Mouse (Mus musculus): Measurements from ENCODE around the gene Enpp3. TPM values are rescaled to one million over a fixed set of nuclear protein-coding genes. Genes with fewer than 3 reads are reported as not detected.

Enpp3 gene
- total and polyA plus RNA-seq, 3 experiments = 2.3 to 3.3 (median 2.4) TPM

DNA sequence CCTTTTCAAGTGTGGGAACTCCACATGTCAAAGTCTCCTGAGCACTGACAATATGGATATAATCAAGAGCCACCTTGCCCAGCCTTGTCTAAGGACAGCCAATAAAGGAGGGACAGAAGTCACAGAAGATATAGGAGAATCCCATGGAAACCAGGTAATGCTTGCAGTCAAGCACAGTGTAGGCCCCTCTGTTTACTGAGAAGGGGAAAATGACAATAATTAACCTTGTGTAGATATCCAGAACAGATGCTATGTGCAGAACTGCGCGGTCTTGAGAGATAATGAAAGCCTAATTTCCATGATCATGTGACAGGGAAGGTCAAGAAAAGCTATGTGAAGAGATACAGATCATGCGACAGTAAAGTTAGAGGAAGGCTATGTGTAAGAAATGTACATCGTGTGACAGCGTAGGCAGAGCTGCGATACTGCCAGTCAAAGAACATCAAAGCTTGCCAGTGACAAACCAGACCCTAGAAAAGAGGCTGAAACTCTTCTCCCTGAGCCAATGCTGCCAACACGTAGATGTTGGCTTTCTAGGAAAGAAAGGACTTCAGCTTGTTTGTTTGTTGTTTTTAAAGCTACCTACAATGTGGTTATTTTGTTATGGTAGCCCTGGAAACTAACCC lies 17.1 kb downstream of the Enpp3 start:
- Histone ChIP-seq H3K27me3 (ENCODE audit: control insufficient read depth, insufficient read depth, low read length) (no peaks in the 10 kb centered on the region), H3K36me3 (ENCODE audit: control insufficient read depth, insufficient read depth, low read length) (peaks cover 4% of the 10 kb centered on the region; the same call in 1 of the 2 replicates), H3K4me1 (ENCODE audit: control insufficient read depth, insufficient read depth, low read length) (peaks cover 1% of the 10 kb centered on the region; the same call in 1 of the 2 replicates), H3K9ac (ENCODE audit: low read depth, low read length) (no peak overlapping the region), H3K4me3 (no peak overlapping the region), H3K79me2 (replicated peaks; ENCODE audit: control insufficient read depth, insufficient read depth, low read length) (no peaks in the 10 kb centered on the region), H3K27ac (no peak overlapping the region)
- intact Hi-C loops (cut with DNase I) = no loop called here
- WGBS = 78% methylated on average over 7 of the region's 7 CpGs
- TF ChIP-seq EP300 (IDR thresholded peaks at IDR 0.05; ENCODE audit: insufficient read depth, low read depth, low read length) (no peak), CTCF (IDR thresholded peaks at IDR 0.05) (no peak), POLR2A (IDR thresholded peaks at IDR 0.05; ENCODE audit: insufficient read depth, low read depth, low read length) (no peak)
- no peak for DNase-seq

DNA sequence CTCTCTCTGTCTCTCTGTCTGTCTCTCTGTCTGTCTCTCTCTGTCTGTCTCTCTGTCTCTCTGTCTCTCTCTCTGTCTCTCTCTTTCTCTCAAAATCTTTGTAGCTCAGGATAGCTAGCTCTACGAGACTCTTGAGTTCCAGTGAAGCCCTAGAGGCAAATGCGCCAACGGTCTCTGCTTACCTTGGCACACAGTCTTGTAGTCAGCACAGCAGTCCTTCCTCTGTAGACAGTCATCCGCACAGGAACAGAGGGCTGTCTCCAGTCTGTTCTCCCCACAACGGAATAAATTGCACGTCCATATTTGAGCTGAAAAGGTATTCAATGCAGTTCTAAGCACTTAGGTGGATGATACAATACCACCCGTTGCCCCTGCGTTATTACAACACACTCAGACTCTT lies 18.0 kb downstream of the Enpp3 start:
- Histone ChIP-seq H3K4me1 (ENCODE audit: control insufficient read depth, insufficient read depth, low read length) (peaks cover 1% of the 10 kb centered on the region; the same call in 1 of the 2 replicates), H3K9ac (ENCODE audit: low read depth, low read length) (no peak overlapping the region), H3K79me2 (replicated peaks; ENCODE audit: control insufficient read depth, insufficient read depth, low read length) (no peaks in the 10 kb centered on the region), H3K27ac (no peak overlapping the region), H3K27me3 (ENCODE audit: control insufficient read depth, insufficient read depth, low read length) (no peaks in the 10 kb centered on the region), H3K36me3 (ENCODE audit: control insufficient read depth, insufficient read depth, low read length) (peaks cover 4% of the 10 kb centered on the region; the same call in 1 of the 2 replicates), H3K4me3 (no peak overlapping the region)
- intact Hi-C loops (cut with DNase I) = no loop called here
- TF ChIP-seq CTCF (IDR thresholded peaks at IDR 0.05) (no peak), EP300 (IDR thresholded peaks at IDR 0.05; ENCODE audit: insufficient read depth, low read depth, low read length) (no peak), POLR2A (IDR thresholded peaks at IDR 0.05; ENCODE audit: insufficient read depth, low read depth, low read length) (no peak)
- WGBS = 54% methylated on average over 8 of the region's 8 CpGs
- DNase-seq = no peak

DNA sequence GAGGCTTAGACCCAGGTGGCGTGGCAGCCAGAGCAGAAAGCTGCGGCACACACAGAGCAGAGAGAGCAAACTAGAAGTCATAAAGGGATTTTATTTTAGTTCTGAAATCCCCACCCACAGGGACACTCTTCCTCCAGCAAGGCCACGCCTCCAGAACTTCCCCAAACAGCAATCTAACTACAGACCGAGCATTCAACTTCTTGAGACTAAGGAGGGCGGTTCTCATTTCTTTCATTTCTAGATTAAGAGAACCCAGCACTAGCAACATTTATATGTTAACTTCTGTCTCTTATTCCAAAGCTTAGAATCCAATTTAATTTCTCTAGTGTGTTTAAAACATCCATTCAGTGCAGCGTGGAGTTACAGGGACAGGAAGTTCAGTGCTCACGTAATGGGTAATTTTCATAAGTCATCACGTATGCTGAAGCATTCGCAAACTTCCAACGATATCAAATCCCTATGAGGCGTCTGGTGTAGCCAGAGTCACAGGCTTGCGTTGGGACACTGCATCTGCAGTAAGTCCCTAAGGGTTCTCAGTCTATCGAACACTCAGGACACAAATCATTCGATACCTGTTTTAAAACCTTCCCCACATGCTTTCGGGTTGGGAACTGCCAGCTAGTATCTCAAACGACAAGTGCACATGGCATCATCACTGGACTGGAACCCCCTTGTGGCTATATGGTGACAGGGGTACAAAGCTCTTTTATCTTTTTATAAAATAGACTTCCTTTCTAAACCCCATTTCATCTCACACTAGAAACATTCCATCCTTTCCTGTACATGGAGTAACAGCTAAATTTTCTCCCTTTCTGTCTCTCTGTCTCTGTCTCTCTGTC lies 18.7 kb downstream of the Enpp3 start:
- H3K27me3 ChIP-seq (ENCODE audit: control insufficient read depth, insufficient read depth, low read length) = no peaks in the 10 kb centered on the region
- WGBS = 33% methylated on average over 16 of the region's 16 CpGs
- peak in 1 of 2 experiments; percentile 31 for DNase-seq
- TF ChIP-seq POLR2A (IDR thresholded peaks at IDR 0.05; ENCODE audit: insufficient read depth, low read depth, low read length) (peak; percentile 55), EP300 (IDR thresholded peaks at IDR 0.05; ENCODE audit: insufficient read depth, low read depth, low read length) (no peak)
- H3K27ac ChIP-seq = peak overlapping the region; percentile 44
- intact Hi-C loops (cut with DNase I) = no loop called here
- peaks cover 4% of the 10 kb centered on the region; the same call in 1 of the 2 replicates for H3K36me3 ChIP-seq (ENCODE audit: control insufficient read depth, insufficient read depth, low read length)
- no peak overlapping the region for H3K9ac ChIP-seq (ENCODE audit: low read depth, low read length)
- H3K4me1 ChIP-seq (ENCODE audit: control insufficient read depth, insufficient read depth, low read length) = peaks cover 1% of the 10 kb centered on the region; the same call in 1 of the 2 replicates
- peak overlapping the region; percentile 29 for H3K4me3 ChIP-seq
- no peaks in the 10 kb centered on the region for H3K79me2 ChIP-seq (replicated peaks; ENCODE audit: control insufficient read depth, insufficient read depth, low read length)

DNA sequence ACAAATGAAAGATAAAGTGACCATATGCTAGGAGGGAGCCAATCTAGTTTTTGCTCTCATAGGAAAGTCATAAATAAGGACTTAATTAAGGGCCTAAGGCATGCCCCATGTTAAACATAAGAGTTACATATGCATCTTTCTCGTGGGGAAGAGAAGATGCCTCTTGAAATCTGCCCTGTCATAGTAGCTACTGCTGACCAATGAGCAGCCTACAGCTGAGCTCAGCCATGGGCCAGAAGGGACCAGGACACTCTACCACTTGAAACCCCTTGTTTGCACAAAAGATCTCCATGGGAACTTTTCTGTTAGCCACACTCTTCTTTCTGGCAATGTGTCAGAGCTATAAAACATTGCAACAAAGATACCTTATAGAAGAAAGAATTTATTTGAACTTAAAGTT lies 19.4 kb downstream of the Enpp3 start:
- TF ChIP-seq CTCF (IDR thresholded peaks at IDR 0.05) (no peak), EP300 (IDR thresholded peaks at IDR 0.05; ENCODE audit: insufficient read depth, low read depth, low read length) (no peak), POLR2A (IDR thresholded peaks at IDR 0.05; ENCODE audit: insufficient read depth, low read depth, low read length) (no peak)
- no peak for DNase-seq
- Histone ChIP-seq H3K9ac (ENCODE audit: low read depth, low read length) (no peak overlapping the region), H3K79me2 (replicated peaks; ENCODE audit: control insufficient read depth, insufficient read depth, low read length) (no peaks in the 10 kb centered on the region), H3K4me1 (ENCODE audit: control insufficient read depth, insufficient read depth, low read length) (peaks cover 1% of the 10 kb centered on the region; the same call in 1 of the 2 replicates), H3K27ac (peak overlapping the region; percentile 44), H3K4me3 (peak overlapping the region; percentile 4; the same call in 1 of the 2 replicates), H3K36me3 (ENCODE audit: control insufficient read depth, insufficient read depth, low read length) (peaks cover 4% of the 10 kb centered on the region; the same call in 1 of the 2 replicates), H3K27me3 (ENCODE audit: control insufficient read depth, insufficient read depth, low read length) (no peaks in the 10 kb centered on the region)
- WGBS = 24% methylated on average over 1 of the region's 1 CpGs
- intact Hi-C loops (cut with DNase I) = no loop called here

DNA sequence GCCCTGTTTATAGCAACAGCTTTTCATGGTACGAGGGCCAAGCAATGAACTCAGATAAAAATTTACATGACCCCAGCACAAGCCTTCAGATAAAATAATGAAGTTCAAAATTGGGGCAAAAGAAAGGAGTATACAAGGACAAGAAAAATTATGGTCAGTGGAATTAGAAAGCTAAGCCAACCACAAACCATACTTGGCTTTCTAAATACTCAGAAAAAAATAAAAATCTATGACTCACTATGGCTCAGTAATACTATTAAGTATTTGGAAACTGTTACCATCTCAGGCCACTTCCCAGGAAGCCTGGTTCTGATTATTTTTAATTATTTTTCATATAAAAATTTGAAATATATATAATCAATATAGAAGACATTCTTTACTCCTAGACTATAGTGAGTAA lies 19.8 kb downstream of the Enpp3 start:
- H3K79me2 ChIP-seq (replicated peaks; ENCODE audit: control insufficient read depth, insufficient read depth, low read length) = no peaks in the 10 kb centered on the region
- no peak for DNase-seq
- H3K4me3 ChIP-seq = no peak overlapping the region
- no peak overlapping the region for H3K9ac ChIP-seq (ENCODE audit: low read depth, low read length)
- peak overlapping the region; percentile 44 for H3K27ac ChIP-seq
- WGBS = 80% methylated on average over 1 of the region's 1 CpGs
- intact Hi-C loops (cut with DNase I) = no loop called here
- TF ChIP-seq CTCF (IDR thresholded peaks at IDR 0.05) (no peak), EP300 (IDR thresholded peaks at IDR 0.05; ENCODE audit: insufficient read depth, low read depth, low read length) (no peak), POLR2A (IDR thresholded peaks at IDR 0.05; ENCODE audit: insufficient read depth, low read depth, low read length) (no peak)
- peaks cover 1% of the 10 kb centered on the region; the same call in 1 of the 2 replicates for H3K4me1 ChIP-seq (ENCODE audit: control insufficient read depth, insufficient read depth, low read length)
- peaks cover 4% of the 10 kb centered on the region; the same call in 1 of the 2 replicates for H3K36me3 ChIP-seq (ENCODE audit: control insufficient read depth, insufficient read depth, low read length)
- H3K27me3 ChIP-seq (ENCODE audit: control insufficient read depth, insufficient read depth, low read length) = no peaks in the 10 kb centered on the region

All from heart, adult 2 months (tissue).